Mouse (Mus musculus): ENCODE results near the gene Gm21987. TPM values are rescaled to one million over a fixed set of nuclear protein-coding genes. Genes with fewer than 3 reads are reported as not detected.
A peak's percentile ranks its signal among the peaks of the same experiment; 100 is the strongest.

The Gm21987 gene
- 1.4 TPM in 1 of 2 replicates, not detected in the other for polyA plus RNA-seq (2011; ENCODE audit: insufficient read length, low read depth, missing spikeins)

DNA sequence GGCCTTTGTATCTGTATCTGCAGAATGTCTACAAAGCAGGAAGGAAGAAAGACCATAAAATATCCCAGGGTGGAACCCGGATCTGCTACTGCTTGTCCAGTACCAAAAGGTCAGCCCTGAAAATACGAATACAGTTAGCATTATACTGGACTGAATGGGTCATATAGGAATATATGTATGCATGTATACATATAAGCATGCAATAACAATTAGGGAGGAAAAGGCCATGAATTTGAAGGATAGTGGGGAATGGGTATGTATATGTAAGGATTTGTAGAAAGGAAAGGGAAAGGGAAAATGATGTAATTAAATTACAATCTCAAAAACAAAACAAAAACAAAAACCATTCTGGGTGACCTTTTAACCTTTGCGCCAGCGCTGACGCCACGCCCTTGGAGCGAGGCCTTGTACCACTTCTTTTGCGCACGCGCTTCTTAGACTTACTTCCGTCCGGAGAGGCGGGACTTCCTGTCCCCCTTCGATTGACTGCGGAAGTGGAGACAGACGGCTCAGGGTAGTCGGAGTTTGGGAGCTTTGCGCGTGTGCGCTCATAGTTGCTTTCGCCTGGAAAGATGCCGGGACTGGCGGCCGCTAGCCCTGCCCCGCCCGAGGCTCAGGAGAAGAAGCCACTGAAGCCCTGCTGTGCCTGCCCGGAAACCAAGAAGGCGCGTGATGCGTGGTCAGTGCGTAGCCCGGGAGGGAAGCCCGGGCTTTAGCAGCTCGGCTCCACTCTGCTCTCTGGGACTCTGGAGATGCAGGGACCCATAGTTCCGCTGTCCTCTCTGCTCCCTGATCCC is at the start of gene Gm21987, which contains the start of gene Cox17:
TSS of gene Gm21987 (plus strand) at position 512 of the 797 bp plus-strand sequence.
TSS of gene Cox17 (plus strand) at position 463 of the 797 bp plus-strand sequence.
- no peak for TF ChIP-seq CTCF (IDR thresholded peaks at IDR 0.05; ENCODE audit: borderline replicate concordance, insufficient read depth, low read length)
- TF ChIP-seq POLR2A (IDR thresholded peaks at IDR 0.05; ENCODE audit: low read depth, low read length): peak; percentile 84
- Histone ChIP-seq H3K4me3 (ENCODE audit: insufficient read depth, low read length) (peak within 1 kb of the TSS; percentile 77), H3K4me1 (ENCODE audit: control insufficient read depth, insufficient read depth, low read length) (peaks cover 3% of the 10 kb centered on the region; the same call in 1 of the 2 replicates), H3K27ac (ENCODE audit: insufficient read depth, low read length) (peak within 1 kb of the TSS; percentile 29; the same call in 1 of the 2 replicates)

DNA sequence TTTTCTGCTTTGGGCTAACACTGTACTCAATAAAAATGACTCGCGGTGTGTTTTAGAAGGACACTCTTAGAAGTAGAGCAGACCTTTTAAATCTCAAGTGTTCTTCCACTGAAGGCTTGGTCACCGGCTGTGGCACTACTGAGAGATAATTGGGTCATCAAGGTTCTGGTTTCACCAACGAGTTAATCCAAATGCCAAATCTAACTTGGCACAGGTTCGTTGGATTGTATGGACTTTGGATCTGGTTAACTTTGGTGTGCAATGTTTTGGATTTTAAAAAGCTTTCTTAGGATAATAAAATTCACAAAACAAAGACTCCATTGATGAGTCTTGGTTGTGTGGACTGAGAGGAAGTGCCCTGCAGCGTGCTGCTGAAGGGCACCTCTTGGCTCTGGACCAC is 48.4 kb upstream of the Gm21987 start:
- Histone ChIP-seq H3K4me3 (ENCODE audit: insufficient read depth, low read length) (no peak overlapping the region), H3K27ac (ENCODE audit: insufficient read depth, low read length) (no peak overlapping the region), H3K4me1 (ENCODE audit: control insufficient read depth, insufficient read depth, low read length) (no peaks in the 10 kb centered on the region)
- TF ChIP-seq POLR2A (IDR thresholded peaks at IDR 0.05; ENCODE audit: low read depth, low read length) (no peak), CTCF (IDR thresholded peaks at IDR 0.05; ENCODE audit: borderline replicate concordance, insufficient read depth, low read length) (no peak)

DNA sequence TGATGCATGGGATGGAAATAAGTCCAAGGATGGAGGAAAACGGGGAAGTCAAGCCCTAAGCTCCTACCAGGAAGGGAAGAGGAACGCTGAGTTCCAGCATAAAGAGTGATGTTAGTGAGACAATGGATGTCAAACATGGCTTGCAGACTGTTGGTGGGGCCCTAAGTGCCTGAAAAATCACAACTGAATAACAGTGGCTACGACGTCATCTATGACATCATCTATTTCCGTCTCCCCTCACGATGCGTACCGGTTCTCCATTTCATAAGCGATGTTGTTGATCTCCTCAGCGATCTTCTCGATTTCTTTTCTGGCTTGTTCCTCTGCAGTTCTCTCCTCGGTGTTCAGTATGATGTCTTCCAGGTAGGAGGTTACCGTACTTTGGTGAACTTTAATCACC is 44.5 kb upstream of the Gm21987 start:
- TF ChIP-seq POLR2A (IDR thresholded peaks at IDR 0.05; ENCODE audit: low read depth, low read length) (no peak), CTCF (IDR thresholded peaks at IDR 0.05; ENCODE audit: borderline replicate concordance, insufficient read depth, low read length) (no peak)
- Histone ChIP-seq H3K27ac (ENCODE audit: insufficient read depth, low read length) (no peak overlapping the region), H3K4me3 (ENCODE audit: insufficient read depth, low read length) (no peak overlapping the region)

DNA sequence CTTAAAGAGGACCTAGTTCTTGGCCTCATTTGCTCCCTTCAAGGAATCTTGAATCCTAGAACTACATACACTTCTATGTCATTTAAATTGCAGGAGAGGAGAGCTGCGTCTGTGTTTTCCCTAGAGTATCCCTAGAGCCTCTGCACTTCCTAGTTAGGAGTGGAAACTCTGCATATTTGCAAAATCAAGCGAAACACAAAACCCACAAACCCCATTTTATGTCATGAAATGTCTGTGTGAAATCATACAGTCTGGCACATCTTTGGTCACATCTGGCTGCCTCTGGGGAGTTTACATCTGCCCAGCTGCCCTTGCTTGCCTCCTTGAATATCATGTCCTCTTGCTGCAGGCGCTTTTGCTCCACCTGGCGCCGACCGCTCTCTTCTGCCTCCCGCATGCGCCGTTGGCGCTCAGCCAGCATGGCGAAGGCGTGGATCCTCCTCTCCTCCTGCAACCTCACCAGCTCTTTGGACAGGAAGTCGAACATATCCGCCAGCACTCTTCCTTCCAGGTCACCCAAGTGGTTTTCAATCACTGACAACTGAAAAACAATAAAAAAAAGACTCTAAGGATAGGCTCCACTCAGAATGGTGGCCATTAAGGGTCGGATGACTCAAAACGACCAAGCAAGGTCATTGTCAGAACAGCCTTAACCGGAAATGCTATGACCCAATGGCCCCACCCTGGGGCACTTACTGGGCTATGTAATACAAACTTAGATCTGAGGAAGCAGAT is 42.2 kb upstream of the Gm21987 start:
- H3K27ac ChIP-seq (ENCODE audit: insufficient read depth, low read length): no peak overlapping the region
- TF ChIP-seq POLR2A (IDR thresholded peaks at IDR 0.05; ENCODE audit: low read depth, low read length): no peak
- no peak for TF ChIP-seq CTCF (IDR thresholded peaks at IDR 0.05; ENCODE audit: borderline replicate concordance, insufficient read depth, low read length)
- no peak overlapping the region for H3K4me3 ChIP-seq (ENCODE audit: insufficient read depth, low read length)
- no peaks in the 10 kb centered on the region for H3K4me1 ChIP-seq (ENCODE audit: control insufficient read depth, insufficient read depth, low read length)

More for the DNA sequence above, 44.5 kb upstream of the Gm21987 start:
- H3K4me1 ChIP-seq (ENCODE audit: control insufficient read depth, insufficient read depth, low read length): no peaks in the 10 kb centered on the region

DNA sequence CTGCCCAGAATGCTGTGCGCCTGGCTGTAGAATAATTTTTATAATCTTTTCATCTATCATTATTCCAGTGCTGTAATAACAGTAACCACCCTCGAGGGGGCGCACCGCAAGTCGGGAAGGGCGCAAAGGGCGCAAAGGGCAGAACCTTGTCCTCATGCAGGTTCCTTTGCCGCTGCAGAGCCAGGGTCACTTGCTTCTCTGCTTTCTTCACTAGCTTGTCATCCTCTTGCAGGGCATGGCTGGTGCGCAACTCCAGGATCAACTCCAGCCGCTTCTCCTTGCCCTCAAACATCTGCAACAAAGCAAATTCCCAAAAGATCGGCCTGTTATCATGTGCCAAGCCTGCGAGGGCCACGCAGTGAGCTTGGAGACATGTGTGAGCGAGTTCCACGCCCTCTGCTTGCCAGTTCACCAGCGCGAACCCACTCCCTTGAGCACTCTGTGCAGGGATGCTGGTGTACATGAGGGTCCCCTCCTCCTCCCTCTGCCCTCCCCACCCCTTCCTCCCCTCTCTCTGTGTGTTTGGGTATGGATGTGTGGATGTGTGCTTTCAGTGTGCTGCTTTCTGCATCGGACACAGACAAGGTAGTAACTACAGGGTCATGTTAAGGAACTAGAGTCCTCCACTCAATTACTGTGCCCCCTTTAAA is 40.1 kb upstream of the Gm21987 start:
- TF ChIP-seq POLR2A (IDR thresholded peaks at IDR 0.05; ENCODE audit: low read depth, low read length) (no peak), CTCF (IDR thresholded peaks at IDR 0.05; ENCODE audit: borderline replicate concordance, insufficient read depth, low read length) (peak; percentile 57)
- H3K27ac ChIP-seq (ENCODE audit: insufficient read depth, low read length): no peak overlapping the region
- H3K4me3 ChIP-seq (ENCODE audit: insufficient read depth, low read length): no peak overlapping the region
- H3K4me1 ChIP-seq (ENCODE audit: control insufficient read depth, insufficient read depth, low read length): no peaks in the 10 kb centered on the region

DNA sequence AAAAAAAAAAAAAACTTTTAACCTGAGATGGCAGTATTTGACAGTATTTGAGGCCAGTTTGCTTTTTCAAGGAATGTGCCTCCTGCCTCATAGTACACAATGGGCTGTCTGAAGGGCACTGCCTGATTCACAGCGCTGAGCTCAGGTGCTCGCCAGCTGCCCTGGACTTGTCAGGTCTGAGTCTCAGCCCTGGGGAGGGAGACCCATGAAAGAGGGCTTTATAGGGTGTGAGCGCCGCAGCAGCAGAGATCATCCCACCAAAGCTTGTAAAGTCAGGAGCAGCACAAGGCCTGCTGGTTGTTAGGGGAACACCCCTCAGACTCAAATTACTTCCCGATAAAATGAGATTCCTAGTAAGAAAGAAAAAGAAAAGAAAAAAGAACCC is 39.6 kb upstream of the Gm21987 start:
- no peak overlapping the region for H3K27ac ChIP-seq (ENCODE audit: insufficient read depth, low read length)
- H3K4me1 ChIP-seq (ENCODE audit: control insufficient read depth, insufficient read depth, low read length): no peaks in the 10 kb centered on the region
- no peak for TF ChIP-seq POLR2A (IDR thresholded peaks at IDR 0.05; ENCODE audit: low read depth, low read length)
- no peak for TF ChIP-seq CTCF (IDR thresholded peaks at IDR 0.05; ENCODE audit: borderline replicate concordance, insufficient read depth, low read length)
- no peak overlapping the region for H3K4me3 ChIP-seq (ENCODE audit: insufficient read depth, low read length)

DNA sequence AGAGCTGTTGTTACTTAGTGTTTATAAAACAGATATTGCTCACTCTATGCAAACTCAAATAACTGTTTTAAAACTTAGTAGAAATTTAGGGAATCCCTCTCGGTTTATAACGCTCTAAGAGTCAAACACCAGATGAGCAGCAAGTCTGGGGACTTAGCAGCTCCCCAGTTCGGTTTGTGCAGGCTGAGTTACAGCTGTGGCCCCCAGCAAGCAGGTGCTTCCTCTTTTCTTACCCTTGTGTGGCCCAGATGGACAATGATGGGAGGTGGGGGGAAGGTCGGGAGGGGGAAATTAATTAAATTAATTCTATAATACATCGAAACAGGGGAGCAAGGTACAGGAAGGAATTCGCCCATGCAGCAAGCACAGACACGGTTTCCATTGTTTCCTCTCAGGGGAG is 39.2 kb upstream of the Gm21987 start:
- H3K4me1 ChIP-seq (ENCODE audit: control insufficient read depth, insufficient read depth, low read length): no peaks in the 10 kb centered on the region
- TF ChIP-seq POLR2A (IDR thresholded peaks at IDR 0.05; ENCODE audit: low read depth, low read length) (no peak), CTCF (IDR thresholded peaks at IDR 0.05; ENCODE audit: borderline replicate concordance, insufficient read depth, low read length) (no peak)
- H3K27ac ChIP-seq (ENCODE audit: insufficient read depth, low read length): no peak overlapping the region
- no peak overlapping the region for H3K4me3 ChIP-seq (ENCODE audit: insufficient read depth, low read length)

DNA sequence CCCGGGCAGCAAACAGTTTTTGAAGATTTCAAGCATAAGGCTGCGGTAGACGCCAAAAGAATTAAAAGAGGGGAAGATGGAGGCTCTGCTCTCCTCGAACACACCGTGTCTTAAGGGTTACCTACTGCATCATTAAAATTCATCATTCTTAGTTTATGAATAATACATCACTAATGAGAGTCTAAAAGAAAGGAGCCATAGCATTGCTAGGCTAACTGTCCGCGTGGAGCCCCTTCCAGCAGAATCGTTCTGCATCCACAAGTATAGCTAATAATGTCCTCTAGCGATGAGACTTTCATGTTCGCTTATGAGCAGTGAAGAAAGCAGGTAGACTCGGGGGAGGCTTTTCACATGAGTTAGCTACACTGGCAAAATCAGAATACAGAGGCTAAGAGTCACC is 38.6 kb upstream of the Gm21987 start:
- H3K27ac ChIP-seq (ENCODE audit: insufficient read depth, low read length): no peak overlapping the region
- TF ChIP-seq CTCF (IDR thresholded peaks at IDR 0.05; ENCODE audit: borderline replicate concordance, insufficient read depth, low read length) (no peak), POLR2A (IDR thresholded peaks at IDR 0.05; ENCODE audit: low read depth, low read length) (no peak)
- no peaks in the 10 kb centered on the region for H3K4me1 ChIP-seq (ENCODE audit: control insufficient read depth, insufficient read depth, low read length)
- H3K4me3 ChIP-seq (ENCODE audit: insufficient read depth, low read length): no peak overlapping the region

DNA sequence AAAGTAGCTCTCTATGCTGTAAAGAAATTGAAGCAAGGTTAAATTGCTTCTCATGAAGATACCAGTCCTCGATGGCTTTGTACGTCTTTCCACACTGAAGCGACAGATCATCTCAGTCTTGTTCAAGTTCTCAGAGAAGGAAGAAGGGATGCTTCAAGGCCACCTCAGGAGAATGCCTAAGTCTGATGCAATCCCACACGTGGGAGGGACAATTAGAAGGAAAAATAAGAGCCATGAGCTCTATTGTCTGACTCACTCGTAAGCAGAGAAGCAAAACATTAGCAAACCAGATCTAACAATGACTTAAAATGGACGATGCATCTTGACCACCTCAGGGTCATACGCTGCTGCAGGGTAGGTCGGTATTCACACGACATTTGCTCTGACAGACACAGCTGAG is 28.3 kb upstream of the Gm21987 start:
- TF ChIP-seq CTCF (IDR thresholded peaks at IDR 0.05; ENCODE audit: borderline replicate concordance, insufficient read depth, low read length): no peak
- Histone ChIP-seq H3K4me1 (ENCODE audit: control insufficient read depth, insufficient read depth, low read length) (no peaks in the 10 kb centered on the region), H3K4me3 (ENCODE audit: insufficient read depth, low read length) (no peak overlapping the region), H3K27ac (ENCODE audit: insufficient read depth, low read length) (no peak overlapping the region)

Measured in embryonic fibroblast, embryonic 13.5 days (primary cell).